Mouse (Mus musculus): ENCODE data around the gene Gsap.
"Not testable (repeated sequence)": the region's sequence is repeated elsewhere in the genome, so short reads cannot be mapped to it uniquely, and the experiment has no call there.

Gene Gsap

GRCm38 (mm10) chr5:21255551-21256132 is 69.6 kb downstream of the Gsap start:
- in situ Hi-C loops (cut with MboI; ENCODE audit: low sequenced_read_pairs): no loop called here

GRCm38 (mm10) chr5:21257126-21257525 is 71.1 kb downstream of the Gsap start:
- in situ Hi-C loops (cut with MboI; ENCODE audit: low sequenced_read_pairs): no loop called here

DNA sequence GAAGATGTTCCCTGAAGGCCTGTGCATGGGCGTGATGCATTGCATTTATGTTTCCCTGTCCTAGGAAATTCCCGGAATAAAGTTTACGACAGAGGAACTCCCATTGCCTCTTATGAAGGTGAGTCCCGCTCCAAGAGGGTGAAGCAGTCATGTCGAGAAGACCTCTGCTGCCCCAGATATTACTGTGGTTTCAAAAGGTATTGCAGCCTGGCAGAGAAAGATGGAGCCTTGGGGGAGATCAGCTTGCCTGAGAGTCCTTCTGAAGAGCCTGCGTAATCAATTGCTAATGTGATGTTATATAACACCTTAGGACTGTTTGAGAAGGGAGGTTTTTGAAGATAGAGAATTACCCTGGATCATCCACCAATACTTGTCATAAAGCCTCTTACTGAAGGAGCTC is 71.8 kb downstream of the Gsap start:
- in situ Hi-C loops (cut with MboI; ENCODE audit: low sequenced_read_pairs): no loop called here

GRCm38 (mm10) chr5:21260746-21261145 is 74.7 kb downstream of the Gsap start:
- in situ Hi-C loops (cut with MboI; ENCODE audit: low sequenced_read_pairs): loop anchor here (10.0 kb wide), 1 partner anchor 334 kb away; no protein-coding TSS in a partner anchor

DNA sequence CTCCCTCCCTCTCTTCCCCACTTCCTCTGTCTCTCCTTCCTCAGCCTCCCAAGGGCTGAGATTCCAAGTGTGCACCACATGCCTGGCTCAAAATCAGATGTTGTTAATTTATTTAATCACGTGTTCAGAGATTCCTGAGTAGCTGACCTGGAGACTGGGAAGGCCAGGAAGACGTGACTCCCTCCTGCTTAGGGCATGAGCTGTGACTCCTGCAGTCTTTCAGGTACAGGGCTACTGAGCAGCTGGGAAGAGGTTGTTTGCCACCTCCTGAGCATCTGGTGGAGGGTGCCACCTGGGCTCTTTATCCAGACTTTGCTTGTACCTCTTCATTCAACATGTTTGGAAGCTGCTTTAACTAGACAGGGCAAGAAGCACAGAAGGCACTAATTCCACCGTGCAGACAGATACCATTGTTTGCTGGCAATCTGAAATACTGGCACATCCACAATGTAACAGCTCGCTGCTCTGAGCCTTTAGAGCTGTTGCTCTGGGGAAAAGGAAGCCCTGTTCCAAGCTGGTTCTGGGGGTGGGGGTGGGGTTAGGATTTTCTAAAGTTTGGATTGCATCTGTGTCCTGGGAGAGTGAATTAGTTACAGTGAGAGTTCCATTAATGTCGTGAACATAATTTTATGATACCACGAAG is 75.3 kb downstream of the Gsap start:
- in situ Hi-C loops (cut with MboI; ENCODE audit: low sequenced_read_pairs): loop anchor here (10.0 kb wide), 1 partner anchor 333 kb away; no protein-coding TSS in a partner anchor

DNA sequence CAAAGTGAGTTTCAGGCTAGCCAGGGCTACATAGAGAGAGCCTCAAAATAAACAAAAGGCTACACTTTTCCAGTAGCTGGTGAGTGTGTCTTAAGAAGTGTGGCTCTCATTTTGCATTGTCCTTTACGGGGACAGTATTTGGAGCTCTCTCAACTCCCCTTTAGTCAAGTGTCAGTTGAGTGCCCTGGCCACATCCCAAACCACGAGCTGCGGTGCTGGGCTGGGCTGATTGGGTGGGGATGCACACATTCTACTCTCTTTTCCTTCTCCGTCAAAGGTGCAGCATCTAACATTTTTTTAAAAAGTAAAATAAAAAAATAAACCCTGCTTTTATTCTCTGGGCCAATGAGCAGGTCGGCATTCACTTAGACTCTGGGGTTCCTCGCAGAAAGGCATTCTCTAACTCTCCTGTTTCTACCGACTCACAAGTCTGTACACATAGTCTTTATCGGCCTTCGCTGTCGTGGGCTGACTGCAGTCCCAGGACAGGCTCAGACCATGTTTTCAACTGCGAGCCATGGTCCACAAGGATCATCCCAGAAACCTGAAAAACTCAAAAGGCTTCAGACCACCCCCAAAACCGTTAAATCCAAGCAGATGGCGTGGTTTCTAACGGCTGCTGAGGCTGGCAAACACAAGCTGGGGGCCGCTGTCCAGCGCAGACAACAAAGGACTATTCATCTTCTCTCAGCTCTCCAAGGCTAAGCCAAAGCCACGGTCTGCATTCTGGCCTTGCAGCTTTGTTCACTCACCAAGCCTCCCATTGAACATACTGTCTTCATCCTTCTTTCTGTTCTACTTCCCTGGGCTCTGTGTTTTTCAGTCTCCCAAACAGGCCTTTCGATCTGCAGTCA is 77.4 kb downstream of the Gsap start:
- in situ Hi-C loops (cut with MboI; ENCODE audit: low sequenced_read_pairs): loop anchor here (10.0 kb wide), 1 partner anchor 331 kb away; no protein-coding TSS in a partner anchor

- in situ Hi-C loops (cut with MboI; ENCODE audit: low sequenced_read_pairs): loop anchor here (10.0 kb wide), 1 partner anchor 330 kb away; no protein-coding TSS in a partner anchor
Measured at GRCm38 (mm10) chr5:21264352-21265021, 78.4 kb downstream of the Gsap start.

GRCm38 (mm10) chr5:21265049-21265448 is 79.0 kb downstream of the Gsap start:
- in situ Hi-C loops (cut with MboI; ENCODE audit: low sequenced_read_pairs): loop anchor here (10.0 kb wide), 1 partner anchor 330 kb away; no protein-coding TSS in a partner anchor

- in situ Hi-C loops (cut with MboI; ENCODE audit: low sequenced_read_pairs): loop anchor here (10.0 kb wide), 1 partner anchor 328 kb away; no protein-coding TSS in a partner anchor
Measured at GRCm38 (mm10) chr5:21267090-21267489, 81.0 kb downstream of the Gsap start.

GRCm38 (mm10) chr5:21269446-21269845 is 83.4 kb downstream of the Gsap start:
- in situ Hi-C loops (cut with MboI; ENCODE audit: low sequenced_read_pairs): loop anchor here (10.0 kb wide), 1 partner anchor 325 kb away; no protein-coding TSS in a partner anchor

- in situ Hi-C loops (cut with MboI; ENCODE audit: low sequenced_read_pairs): no loop called here
Measured at GRCm38 (mm10) chr5:21270756-21271155, 84.7 kb downstream of the Gsap start.

DNA sequence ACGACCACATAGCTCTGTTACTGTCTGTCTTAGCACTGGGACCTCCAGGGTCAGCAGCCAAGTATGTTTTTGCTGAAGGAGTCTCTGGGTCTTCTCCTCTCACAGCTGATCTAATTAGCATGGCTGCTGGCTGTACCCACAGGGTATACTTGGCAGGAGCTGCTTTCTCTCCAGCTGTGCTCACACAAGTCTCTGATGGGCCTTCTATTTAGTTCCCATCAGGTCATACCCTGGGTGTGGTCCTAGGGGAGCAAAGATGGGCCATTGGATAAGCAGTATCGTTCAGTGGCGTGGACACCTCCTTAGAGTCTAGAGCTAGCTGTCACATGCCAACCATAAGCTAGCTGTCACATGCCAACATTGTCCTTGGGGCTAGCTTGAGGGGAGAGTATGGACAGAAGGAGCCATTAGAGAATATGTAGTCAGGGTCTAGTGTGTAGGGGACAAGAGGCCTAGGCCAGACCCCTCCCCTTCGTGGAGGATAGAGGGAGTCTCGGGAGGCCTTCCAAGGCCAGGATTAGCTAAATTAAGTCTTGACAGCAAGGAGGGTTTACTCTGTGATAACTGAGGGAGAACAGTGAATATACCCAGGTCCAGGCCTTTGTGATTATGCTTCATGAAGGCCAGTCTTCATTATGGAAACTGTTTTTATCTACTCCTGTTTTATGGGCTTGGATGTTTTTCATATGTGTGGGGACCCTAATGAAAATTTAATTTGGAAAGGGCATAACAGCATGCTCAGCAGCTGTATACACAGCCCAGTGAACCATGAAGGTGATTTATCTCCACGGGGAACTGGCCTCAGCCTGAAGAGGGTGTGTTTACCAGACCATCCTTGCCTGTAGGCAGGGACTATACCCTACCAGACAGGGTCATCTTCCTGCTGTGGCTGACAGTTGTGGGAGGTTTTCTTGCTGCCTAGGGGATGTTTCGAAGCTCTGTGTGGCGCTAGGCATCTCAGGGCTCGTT is 85.6 kb downstream of the Gsap start:
- in situ Hi-C loops (cut with MboI; ENCODE audit: low sequenced_read_pairs): no loop called here

- in situ Hi-C loops (cut with MboI; ENCODE audit: low sequenced_read_pairs): not testable (repeated sequence)
Measured at GRCm38 (mm10) chr5:21277685-21278084, 91.6 kb downstream of the Gsap start.

- in situ Hi-C loops (cut with MboI; ENCODE audit: low sequenced_read_pairs): no loop called here
Measured at GRCm38 (mm10) chr5:21283356-21284062, 97.5 kb downstream of the Gsap start.

- in situ Hi-C loops (cut with MboI; ENCODE audit: low sequenced_read_pairs): no loop called here
Measured at GRCm38 (mm10) chr5:21288658-21289435, 102.8 kb downstream of the Gsap start.

- in situ Hi-C loops (cut with MboI; ENCODE audit: low sequenced_read_pairs): no loop called here
Measured at GRCm38 (mm10) chr5:21290594-21290993, 104.5 kb downstream of the Gsap start.

DNA sequence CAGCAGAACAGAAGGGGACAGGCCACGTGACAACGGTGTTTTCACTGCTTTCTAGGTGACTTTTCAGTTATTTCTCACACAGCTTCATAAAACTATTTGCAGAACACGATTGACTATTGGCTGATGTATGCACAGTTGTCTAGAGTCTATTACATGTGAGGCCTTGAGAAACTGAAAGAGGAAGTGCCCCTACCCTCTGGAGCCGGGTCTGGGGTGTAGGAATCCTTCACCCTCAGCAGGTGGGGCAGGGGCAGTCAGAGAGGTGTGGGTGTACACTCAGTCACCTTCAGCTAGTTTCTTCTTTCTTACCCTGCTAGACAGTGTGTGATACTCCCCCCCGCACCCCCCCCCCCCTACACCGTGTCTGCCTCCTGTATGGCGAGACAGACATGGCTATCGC is 109.6 kb downstream of the Gsap start:
- in situ Hi-C loops (cut with MboI; ENCODE audit: low sequenced_read_pairs): no loop called here

DNA sequence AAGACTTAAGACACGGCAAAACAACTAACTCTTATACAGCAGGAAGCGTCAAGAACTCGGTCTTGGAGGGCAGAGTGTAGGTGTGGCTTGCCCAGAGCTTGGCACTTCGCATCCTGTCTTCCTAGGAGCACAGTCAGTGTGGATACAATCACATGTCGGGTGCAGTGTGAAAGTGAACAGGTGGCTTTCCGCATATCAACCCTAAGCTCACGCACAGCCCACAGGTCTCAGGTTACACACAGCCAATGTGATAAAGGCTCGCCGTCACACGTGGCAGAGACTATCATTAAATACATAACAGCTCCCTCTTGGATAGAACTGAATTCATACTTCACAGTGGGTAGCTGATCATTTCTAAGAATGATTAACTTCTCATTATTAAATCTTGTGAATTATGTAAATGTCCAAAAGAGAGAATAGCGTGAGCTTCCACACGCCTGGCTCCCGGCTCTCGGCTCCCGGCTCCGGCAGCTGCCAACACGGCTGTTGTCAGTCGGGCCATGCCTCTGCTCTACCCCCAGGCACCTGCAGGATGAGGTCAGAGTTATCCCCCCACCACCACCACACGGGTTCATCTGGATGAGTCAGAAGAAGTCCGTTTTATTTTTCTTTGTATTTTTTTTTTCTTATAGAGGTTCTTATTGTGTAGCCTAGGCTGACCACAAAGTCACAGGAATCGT is 113.2 kb downstream of the Gsap start:
- in situ Hi-C loops (cut with MboI; ENCODE audit: low sequenced_read_pairs): no loop called here
